ENCODE assay signal across 10 mouse cellular contexts in the genomic region with DNA sequence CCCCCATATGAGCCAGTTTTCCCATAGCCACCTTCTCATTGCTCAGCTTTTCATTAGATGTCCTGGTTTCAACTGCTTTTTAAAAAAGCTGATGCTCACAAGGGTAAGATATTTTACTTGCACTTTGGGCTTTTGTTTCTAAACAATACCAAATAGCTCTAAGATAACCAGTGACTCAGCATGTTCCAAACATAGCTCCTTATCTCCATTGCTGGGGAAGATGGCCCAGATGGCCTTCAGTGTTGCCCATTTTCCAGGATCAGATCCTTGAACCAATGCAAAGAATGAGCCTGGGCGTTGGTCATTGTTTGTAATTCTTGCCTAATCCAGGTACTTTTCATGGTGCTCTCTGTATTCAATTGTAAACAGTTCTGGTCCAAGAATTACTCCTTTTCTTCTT.
"Had no signal": no experiment of that assay in that cellular context is flagged by ENCODE, and none has a peak within 500 bp of the region (broad histone marks: within the 10 kb centered on the region; RNA-seq: fewer than 3 reads in every experiment).

No protein-coding gene starts in this region.

- DNase-seq: lung, adult 2 months; lung, postnatal 14 days; lung, postnatal 36 days; right cerebral cortex, postnatal 14 days; thymus, adult 2 months; thymus, postnatal 25 days; thymus, postnatal 4 days had no signal

- ATAC-seq: lung, postnatal 0 days; midbrain, embryonic 13.5 days; midbrain, embryonic 15.5 days had no signal
